Mouse (Mus musculus) CD4-positive naive resting alpha-beta T cell, adult 76 days (primary cell): ENCODE measurements around the gene Olfr1512. TPM values are rescaled to one million over a fixed set of nuclear protein-coding genes. Genes with fewer than 3 reads are reported as not detected.

Source experiments
- total RNA-seq: library from RNA; stranded (reverse); gene quantifications from one replicate; pipeline ENCODE4 v1.2.4, GENCODE M21; 2023

The Olfr1512 gene
- not detected for total RNA-seq

GRCm38 (mm10) chr14:52379068-52379467 lies at the start of gene Olfr1512:
Olfr1512 (minus strand) TSS chr14:52379168.

GRCm38 (mm10) chr14:52414273-52414672 lies 35.3 kb upstream of the Olfr1512 start, which contains the start of gene Olfr1510:
Olfr1510 (minus strand) TSS chr14:52414373.

GRCm38 (mm10) chr14:52397279-52397678 lies 18.3 kb upstream of the Olfr1512 start, which contains the start of gene Olfr1511:
Olfr1511 (minus strand) TSS chr14:52397379.

GRCm38 (mm10) chr14:52356308-52356707 lies 22.7 kb downstream of the Olfr1512 start, which contains the start of gene Olfr1513:
Olfr1513 (minus strand) TSS chr14:52356408.

GRCm38 (mm10) chr14:52327910-52328812 lies 50.8 kb downstream of the Olfr1512 start, which contains the start of gene Sall2:
Sall2 (minus strand) TSS chr14:52328762.

Other genes with a start within 250 kb of the Olfr1512 start
- gene Supt16, start 181.8 kb downstream of the Olfr1512 start, total RNA-seq, result 67.1 TPM
- gene Chd8, start 121.4 kb downstream of the Olfr1512 start, total RNA-seq, result 241 TPM
- gene Tox4, start 100.0 kb downstream of the Olfr1512 start, total RNA-seq, result 112 TPM
- gene Rab2b, start 99.6 kb downstream of the Olfr1512 start, total RNA-seq, result 16.2 TPM
- 67.4 TPM for gene Mettl3, start 74.0 kb downstream of the Olfr1512 start, total RNA-seq
- gene Sall2, start 50.4 kb downstream of the Olfr1512 start, total RNA-seq, result 3.6 TPM
- not detected for gene Olfr1513, start 22.8 kb downstream of the Olfr1512 start, total RNA-seq
- not detected for gene Olfr1511, start 18.2 kb upstream of the Olfr1512 start, total RNA-seq
- gene Olfr1510, start 35.2 kb upstream of the Olfr1512 start, total RNA-seq, result not detected
- not detected for gene Olfr1509, start 63.8 kb upstream of the Olfr1512 start, total RNA-seq
- not detected for gene Olfr1508, start 88.3 kb upstream of the Olfr1512 start, total RNA-seq
- not detected for gene Olfr1507, start 116.6 kb upstream of the Olfr1512 start, total RNA-seq